Mouse (Mus musculus): Measurements from ENCODE around the gene Stxbp6. TPM values are rescaled to one million over a fixed set of nuclear protein-coding genes. Genes with fewer than 3 reads are reported as not detected.
"Not testable (repeated sequence)": the region's sequence is repeated elsewhere in the genome, so short reads cannot be mapped to it uniquely, and the experiment has no call there.

Stxbp6 gene
- 29.1 and 35.6 TPM in 2 replicates for polyA plus RNA-seq (2015; fragmentation: Nextera tagmentation; extraction: Ambion mirVana)

GRCm38 (mm10) chr12:45074611-45075342 is at the start of gene Stxbp6:
Gene Stxbp6, minus strand, starts transcription at chr12:45074709.
- peaks cover 26% of the 10 kb centered on the region for H3K4me1 ChIP-seq (ENCODE audit: insufficient read depth, low read length)
- H3K9ac ChIP-seq (replicated peaks; ENCODE audit: low read length) = peak within 1 kb of the TSS; percentile 93
- no peaks in the 10 kb centered on the region for H3K27me3 ChIP-seq (ENCODE audit: insufficient read depth, low read length)
- no peaks in the 10 kb centered on the region for H3K9me3 ChIP-seq (ENCODE audit: low read length)
- H3K27ac ChIP-seq (ENCODE audit: low read length) = peak within 1 kb of the TSS; percentile 97
- peak; percentile 68 for ATAC-seq (ENCODE audit: low FRiP score, low TSS enrichment)
- no peaks in the 10 kb centered on the region for H3K36me3 ChIP-seq (ENCODE audit: insufficient read depth, low read length)
- peak within 1 kb of the TSS; percentile 87 for H3K4me3 ChIP-seq (ENCODE audit: low read length)
- WGBS = 2% methylated on average over 20 of the region's 20 CpGs
- peak within 1 kb of the TSS; percentile 97 for H3K4me2 ChIP-seq (replicated peaks; ENCODE audit: low read depth, low read length)

DNA sequence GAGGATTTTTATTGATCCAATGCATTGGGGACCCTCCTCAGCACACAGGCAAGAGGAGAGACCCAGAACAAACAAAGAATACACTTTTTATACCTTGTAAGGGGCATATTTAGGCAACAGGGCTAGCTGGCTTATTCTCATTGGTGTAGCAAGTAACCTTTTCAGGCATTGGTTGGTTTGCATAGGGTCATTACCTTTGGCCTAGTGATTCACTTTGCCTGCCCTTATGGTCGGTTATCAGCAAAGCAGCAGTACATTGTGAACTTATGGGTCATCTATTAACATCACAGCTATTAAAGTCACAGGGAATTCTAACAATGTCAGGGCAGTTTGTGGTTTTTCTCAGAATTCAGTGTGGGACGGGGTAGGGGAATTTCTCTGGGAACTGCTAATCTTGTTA is 28.4 kb upstream of the Stxbp6 start:
- not testable (repeated sequence) for H3K4me3 ChIP-seq (ENCODE audit: low read length); H3K36me3 ChIP-seq (ENCODE audit: insufficient read depth, low read length); H3K27ac ChIP-seq (ENCODE audit: low read length); H3K9me3 ChIP-seq (ENCODE audit: low read length); H3K4me1 ChIP-seq (ENCODE audit: insufficient read depth, low read length); H3K9ac ChIP-seq (replicated peaks; ENCODE audit: low read length); H3K27me3 ChIP-seq (ENCODE audit: insufficient read depth, low read length); ATAC-seq (ENCODE audit: low FRiP score, low TSS enrichment); H3K4me2 ChIP-seq (replicated peaks; ENCODE audit: low read depth, low read length)
- 70% methylated on average over 2 of the region's 2 CpGs for WGBS

- Histone ChIP-seq H3K4me1 (ENCODE audit: insufficient read depth, low read length) (no peaks in the 10 kb centered on the region), H3K4me2 (replicated peaks; ENCODE audit: low read depth, low read length) (no peak overlapping the region), H3K36me3 (ENCODE audit: insufficient read depth, low read length) (no peaks in the 10 kb centered on the region), H3K9ac (replicated peaks; ENCODE audit: low read length) (no peak overlapping the region), H3K27ac (ENCODE audit: low read length) (no peak overlapping the region), H3K27me3 (ENCODE audit: insufficient read depth, low read length) (no peaks in the 10 kb centered on the region), H3K9me3 (ENCODE audit: low read length) (peaks cover 8% of the 10 kb centered on the region; the same call in 1 of the 2 replicates), H3K4me3 (ENCODE audit: low read length) (no peak overlapping the region)
- 72% methylated on average over 2 of the region's 2 CpGs for WGBS
- ATAC-seq (ENCODE audit: low FRiP score, low TSS enrichment) = no peak
Measured at GRCm38 (mm10) chr12:45093732-45094131, 19.2 kb upstream of the Stxbp6 start.

- H3K4me2 ChIP-seq (replicated peaks; ENCODE audit: low read depth, low read length) = no peak overlapping the region
- no peaks in the 10 kb centered on the region for H3K4me1 ChIP-seq (ENCODE audit: insufficient read depth, low read length)
- H3K9me3 ChIP-seq (ENCODE audit: low read length) = peaks cover 8% of the 10 kb centered on the region; the same call in 1 of the 2 replicates
- ATAC-seq (ENCODE audit: low FRiP score, low TSS enrichment) = no peak
- WGBS = 58% methylated on average over 3 of the region's 3 CpGs
- H3K4me3 ChIP-seq (ENCODE audit: low read length) = no peak overlapping the region
- no peak overlapping the region for H3K9ac ChIP-seq (replicated peaks; ENCODE audit: low read length)
- H3K27me3 ChIP-seq (ENCODE audit: insufficient read depth, low read length) = no peaks in the 10 kb centered on the region
- no peak overlapping the region for H3K27ac ChIP-seq (ENCODE audit: low read length)
- H3K36me3 ChIP-seq (ENCODE audit: insufficient read depth, low read length) = no peaks in the 10 kb centered on the region
Measured at GRCm38 (mm10) chr12:45092444-45092843, 17.9 kb upstream of the Stxbp6 start.

GRCm38 (mm10) chr12:45083145-45083475 is 8.6 kb upstream of the Stxbp6 start:
- H3K9me3 ChIP-seq (ENCODE audit: low read length) = no peaks in the 10 kb centered on the region
- WGBS = 41% methylated on average over 1 of the region's 1 CpGs

GRCm38 (mm10) chr12:45082379-45083144 is 8.1 kb upstream of the Stxbp6 start:
- peak; percentile 80; the same call in 1 of the 2 replicates for ATAC-seq (ENCODE audit: low FRiP score, low TSS enrichment)
- WGBS = 79% methylated on average over 4 of the region's 4 CpGs
- H3K27ac ChIP-seq (ENCODE audit: low read length) = peak overlapping the region; percentile 47; the same call in 1 of the 2 replicates

More at GRCm38 (mm10) chr12:45083145-45083475, 8.6 kb upstream of the Stxbp6 start:
- H3K27ac ChIP-seq (ENCODE audit: low read length) = peak overlapping the region; percentile 75
- no peaks in the 10 kb centered on the region for H3K27me3 ChIP-seq (ENCODE audit: insufficient read depth, low read length)
- peak; percentile 62; the same call in 1 of the 2 replicates for ATAC-seq (ENCODE audit: low FRiP score, low TSS enrichment)
- H3K9ac ChIP-seq (replicated peaks; ENCODE audit: low read length) = no peak overlapping the region
- H3K4me2 ChIP-seq (replicated peaks; ENCODE audit: low read depth, low read length) = no peak overlapping the region
- no peaks in the 10 kb centered on the region for H3K36me3 ChIP-seq (ENCODE audit: insufficient read depth, low read length)
- no peak overlapping the region for H3K4me3 ChIP-seq (ENCODE audit: low read length)
- H3K4me1 ChIP-seq (ENCODE audit: insufficient read depth, low read length) = peaks cover 4% of the 10 kb centered on the region; the same call in 1 of the 2 replicates

DNA sequence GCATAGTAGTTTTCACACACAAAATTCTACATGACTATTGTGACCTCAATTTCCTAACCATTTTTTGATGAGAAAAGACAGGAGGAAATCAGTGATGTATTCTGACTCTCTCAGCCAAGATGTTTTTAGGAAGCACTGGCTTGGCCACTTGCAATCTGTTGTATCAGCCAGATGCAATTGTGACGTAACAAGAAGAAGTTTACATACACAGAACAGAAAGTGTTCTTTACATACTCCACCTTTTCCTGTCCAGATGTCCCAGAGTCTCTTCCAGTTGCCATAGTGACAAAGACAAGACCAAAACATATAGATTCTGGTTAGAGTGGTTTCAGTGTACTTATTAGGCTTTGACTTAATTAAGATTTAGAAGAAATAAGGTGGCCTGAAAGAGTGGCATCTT is 7.1 kb upstream of the Stxbp6 start:
- H3K4me1 ChIP-seq (ENCODE audit: insufficient read depth, low read length) = peaks cover 4% of the 10 kb centered on the region; the same call in 1 of the 2 replicates
- no peak overlapping the region for H3K4me3 ChIP-seq (ENCODE audit: low read length)
- H3K9ac ChIP-seq (replicated peaks; ENCODE audit: low read length) = no peak overlapping the region
- no peaks in the 10 kb centered on the region for H3K27me3 ChIP-seq (ENCODE audit: insufficient read depth, low read length)
- H3K9me3 ChIP-seq (ENCODE audit: low read length) = no peaks in the 10 kb centered on the region
- H3K27ac ChIP-seq (ENCODE audit: low read length) = no peak overlapping the region
- no peaks in the 10 kb centered on the region for H3K36me3 ChIP-seq (ENCODE audit: insufficient read depth, low read length)
- 77% methylated on average over 1 of the region's 1 CpGs for WGBS
- no peak for ATAC-seq (ENCODE audit: low FRiP score, low TSS enrichment)
- no peak overlapping the region for H3K4me2 ChIP-seq (replicated peaks; ENCODE audit: low read depth, low read length)

More at GRCm38 (mm10) chr12:45082379-45083144, 8.1 kb upstream of the Stxbp6 start:
- H3K4me3 ChIP-seq (ENCODE audit: low read length) = no peak overlapping the region
- peaks cover 4% of the 10 kb centered on the region; the same call in 1 of the 2 replicates for H3K4me1 ChIP-seq (ENCODE audit: insufficient read depth, low read length)
- H3K36me3 ChIP-seq (ENCODE audit: insufficient read depth, low read length) = no peaks in the 10 kb centered on the region
- no peak overlapping the region for H3K4me2 ChIP-seq (replicated peaks; ENCODE audit: low read depth, low read length)
- no peak overlapping the region for H3K9ac ChIP-seq (replicated peaks; ENCODE audit: low read length)
- H3K9me3 ChIP-seq (ENCODE audit: low read length) = no peaks in the 10 kb centered on the region
- H3K27me3 ChIP-seq (ENCODE audit: insufficient read depth, low read length) = no peaks in the 10 kb centered on the region

DNA sequence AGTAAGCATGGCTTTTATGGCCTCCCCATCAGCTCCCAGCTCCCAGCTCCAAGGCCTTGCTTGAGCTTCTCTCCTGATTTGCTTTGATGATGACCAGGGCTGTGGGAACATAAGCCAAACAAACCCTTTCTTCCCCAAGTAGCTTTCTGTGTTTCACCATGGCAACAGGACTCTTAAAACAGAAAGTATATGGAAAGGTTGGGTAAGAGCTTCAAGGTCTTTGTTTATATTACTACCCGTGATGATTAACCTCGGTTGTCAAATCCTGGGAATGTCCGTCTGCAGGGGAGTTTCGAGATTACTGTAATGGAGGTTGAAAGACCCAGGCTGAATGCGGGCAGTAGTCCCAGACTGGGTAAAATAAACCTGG is 6.2 kb upstream of the Stxbp6 start:
- ATAC-seq (ENCODE audit: low FRiP score, low TSS enrichment) = 0 out of 2 replicates have a peak, but pooled peaks have one; percentile 35
- no peak overlapping the region for H3K27ac ChIP-seq (ENCODE audit: low read length)
- WGBS = 41% methylated on average over 5 of the region's 5 CpGs

GRCm38 (mm10) chr12:45080036-45080752 is 5.7 kb upstream of the Stxbp6 start:
- no peak overlapping the region for H3K4me3 ChIP-seq (ENCODE audit: low read length)
- H3K27ac ChIP-seq (ENCODE audit: low read length) = no peak overlapping the region
- H3K4me2 ChIP-seq (replicated peaks; ENCODE audit: low read depth, low read length) = no peak overlapping the region
- H3K36me3 ChIP-seq (ENCODE audit: insufficient read depth, low read length) = no peaks in the 10 kb centered on the region
- peaks cover 11% of the 10 kb centered on the region for H3K4me1 ChIP-seq (ENCODE audit: insufficient read depth, low read length)
- H3K27me3 ChIP-seq (ENCODE audit: insufficient read depth, low read length) = no peaks in the 10 kb centered on the region
- H3K9ac ChIP-seq (replicated peaks; ENCODE audit: low read length) = no peak overlapping the region
- no peaks in the 10 kb centered on the region for H3K9me3 ChIP-seq (ENCODE audit: low read length)
- WGBS = 72% methylated on average over 5 of the region's 5 CpGs
- no peak for ATAC-seq (ENCODE audit: low FRiP score, low TSS enrichment)

More for the DNA sequence above, 6.2 kb upstream of the Stxbp6 start:
- no peaks in the 10 kb centered on the region for H3K36me3 ChIP-seq (ENCODE audit: insufficient read depth, low read length)
- H3K4me2 ChIP-seq (replicated peaks; ENCODE audit: low read depth, low read length) = no peak overlapping the region
- H3K9me3 ChIP-seq (ENCODE audit: low read length) = no peaks in the 10 kb centered on the region
- H3K9ac ChIP-seq (replicated peaks; ENCODE audit: low read length) = no peak overlapping the region
- peaks cover 7% of the 10 kb centered on the region; the same call in 1 of the 2 replicates for H3K4me1 ChIP-seq (ENCODE audit: insufficient read depth, low read length)
- no peaks in the 10 kb centered on the region for H3K27me3 ChIP-seq (ENCODE audit: insufficient read depth, low read length)
- no peak overlapping the region for H3K4me3 ChIP-seq (ENCODE audit: low read length)
